Mouse (Mus musculus): ENCODE results near the gene Rsad2.

DNA sequence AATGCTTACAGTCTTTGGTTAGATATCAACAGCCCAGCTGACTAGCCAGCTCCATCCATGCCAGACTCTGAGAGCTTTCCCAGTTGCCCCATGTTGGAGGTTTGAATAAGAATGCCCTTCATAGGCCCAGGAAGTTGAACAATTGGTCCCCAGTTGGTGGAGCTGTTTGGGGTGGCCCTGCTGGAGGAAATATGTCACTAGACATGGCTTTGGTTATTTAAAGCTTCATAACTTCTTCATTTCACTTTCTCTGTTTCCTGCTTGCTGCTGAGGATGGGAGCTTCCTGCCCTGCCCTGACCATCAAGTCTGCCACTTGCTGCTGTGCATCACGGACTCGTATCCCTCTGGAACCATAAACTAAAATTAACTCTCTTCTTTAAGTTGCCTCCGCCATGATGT is 45.8 kb downstream of the Rsad2 start:
- TF ChIP-seq CTCF (IDR thresholded peaks at IDR 0.05; ENCODE audit: low read depth, low read length) (no peak), POLR2A (IDR thresholded peaks at IDR 0.05; ENCODE audit: extremely low read depth, insufficient read depth, low read length) (no peak)
